Mouse (Mus musculus) stomach, embryonic 14.5 days (tissue): ENCODE data around the gene Slc39a10. TPM values are rescaled to one million over a fixed set of nuclear protein-coding genes. Genes with fewer than 3 reads are reported as not detected.
A peak's percentile ranks its signal among the peaks of the same experiment; 100 is the strongest.

Source experiments
- ATAC-seq: fragments of 200-750 bp; cut with Nextera tagmentation; 2 replicates; pipeline ENCODE4 v1.8.0; 2017; ENCODE audit warnings: low read depth, moderate TSS enrichment; ENCODE audit not compliant: insufficient number of reproducible peaks, insufficient read depth, low FRiP score
- H3K27ac ChIP-seq: fragments of 300-500 bp; sonication (generic); 2 replicates; pipeline ENCODE4 v1.5.1; 2014; ENCODE audit warnings: mild to moderate bottlenecking, low read length, moderate library complexity, mixed read lengths
- H3K27me3 ChIP-seq: fragments of 300-500 bp; sonication (generic); 2 replicates; pipeline ENCODE4 v1.6.1; 2014; ENCODE audit warnings: low read length, control low read depth, mixed read lengths; ENCODE audit not compliant: control insufficient read depth, insufficient read depth
- H3K36me3 ChIP-seq: fragments of 300-500 bp; sonication (generic); 2 replicates; pipeline ENCODE4 v1.6.1; 2014; ENCODE audit warnings: mild to moderate bottlenecking, control low read depth, low read length, moderate library complexity, mixed read lengths; ENCODE audit not compliant: control insufficient read depth, insufficient read depth
- H3K4me1 ChIP-seq: fragments of 300-500 bp; sonication (generic); 2 replicates; pipeline ENCODE4 v1.6.1; 2014; ENCODE audit warnings: low read length, control low read depth, mixed read lengths; ENCODE audit not compliant: control insufficient read depth, insufficient read depth
- H3K4me2 ChIP-seq: fragments of 300-500 bp; sonication (generic); replicated peaks from 2 replicates; pipeline ENCODE4 v1.6.1; 2014; ENCODE audit warnings: low read depth, low read length, control low read depth
- H3K4me3 ChIP-seq: fragments of 300-500 bp; sonication (generic); 2 replicates; pipeline ENCODE4 v1.5.1; 2014; ENCODE audit warnings: low read depth, low read length, control low read depth
- H3K9ac ChIP-seq: fragments of 300-500 bp; sonication (generic); replicated peaks from 2 replicates; pipeline ENCODE4 v1.6.1; 2014; ENCODE audit warnings: low read depth, mild to moderate bottlenecking, control low read depth, low read length, moderate library complexity, mixed read lengths
- H3K9me3 ChIP-seq: fragments of 300-500 bp; sonication (generic); 2 replicates; pipeline ENCODE4 v1.6.1; 2016; ENCODE audit warnings: low read depth, low read length, control low read depth; ENCODE audit not compliant: control insufficient read depth
- WGBS: fragments of 180-500 bp; shearing (Covaris S2); extraction: QIAGEN DNeasy Blood & Tissue Kit; methylation state at CpG from one replicate; pipeline ENCODE4 v1.1.7; 2014; 5-methylcytosine and 5-hydroxymethylcytosine counted together
- polyA plus RNA-seq: library from polyadenylated mRNA; unstranded; fragments of >200 nt; fragmentation: Nextera tagmentation; extraction: Ambion mirVana; gene quantifications from 2 replicates; pipeline ENCODE4 v1.2.1, GENCODE M21; 2014

The Slc39a10 gene
- polyA plus RNA-seq, 1 experiment from 2014 or later = 80.5 TPM

DNA sequence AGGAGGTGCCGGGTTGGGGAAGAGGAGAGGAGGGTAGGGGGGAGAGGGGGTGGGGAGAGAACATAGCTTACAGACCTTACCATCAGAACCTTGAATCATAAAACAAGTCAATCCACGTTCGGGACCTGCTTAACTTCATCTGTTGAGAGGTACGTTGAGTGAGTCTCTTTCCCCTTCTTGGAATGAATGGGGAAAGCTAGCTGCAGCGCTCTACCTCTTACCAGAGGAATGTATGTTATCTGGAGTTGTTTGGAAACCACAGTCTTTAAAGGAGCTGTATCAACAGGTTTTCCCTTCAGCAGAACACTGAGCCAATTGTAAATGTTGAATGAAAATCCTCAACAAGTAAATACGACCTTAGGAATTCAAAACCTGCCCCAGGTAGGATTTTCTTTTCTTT is 4.7 kb downstream of the Slc39a10 start:
- peak; percentile 77 for ATAC-seq
- Histone ChIP-seq H3K9ac (no peak overlapping the region), H3K36me3 (no peaks in the 10 kb centered on the region), H3K4me1 (peaks cover 5% of the 10 kb centered on the region; the same call in 1 of the 2 replicates), H3K27ac (peak overlapping the region; percentile 66), H3K27me3 (no peaks in the 10 kb centered on the region), H3K4me2 (peak overlapping the region; percentile 7; the same call in 1 of the 2 replicates), H3K9me3 (no peaks in the 10 kb centered on the region), H3K4me3 (peak overlapping the region; percentile 8; the same call in 1 of the 2 replicates)
- 8% methylated on average over 6 of the region's 6 CpGs for WGBS

GRCm38 (mm10) chr1:46886091-46886490 is 6.6 kb downstream of the Slc39a10 start:
- WGBS = 12% methylated on average over 9 of the region's 9 CpGs
- Histone ChIP-seq H3K27ac (peak overlapping the region; percentile 86; the same call in 1 of the 2 replicates), H3K4me2 (peak overlapping the region; percentile 30; the same call in 1 of the 2 replicates), H3K27me3 (no peaks in the 10 kb centered on the region), H3K4me1 (peaks cover 5% of the 10 kb centered on the region; the same call in 1 of the 2 replicates), H3K36me3 (no peaks in the 10 kb centered on the region), H3K9me3 (no peaks in the 10 kb centered on the region), H3K9ac (no peak overlapping the region), H3K4me3 (no peak overlapping the region)
- ATAC-seq = 0 out of 2 replicates have a peak, but pooled peaks have one; percentile 28

DNA sequence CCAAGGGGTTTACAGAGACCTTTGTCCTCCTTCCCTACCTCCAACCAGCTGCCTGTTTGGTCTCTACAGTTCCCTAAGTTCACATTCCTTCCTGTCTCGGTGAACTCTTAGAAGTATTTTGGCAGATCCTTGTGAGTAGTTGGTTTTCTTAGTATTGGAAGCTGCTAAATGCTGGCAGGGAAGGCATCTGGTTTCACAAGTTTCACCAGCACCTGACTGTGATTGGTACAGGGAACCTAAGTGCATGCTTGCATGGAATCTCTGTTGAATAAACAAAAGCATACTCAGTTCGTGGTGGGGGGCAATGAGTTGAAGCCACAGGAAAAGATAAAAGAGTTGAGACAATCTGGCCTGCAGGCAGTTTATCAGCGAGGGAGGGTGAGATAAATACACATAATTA is 7.4 kb downstream of the Slc39a10 start:
- H3K4me2 ChIP-seq = no peak overlapping the region
- H3K9me3 ChIP-seq = no peaks in the 10 kb centered on the region
- H3K4me1 ChIP-seq = peaks cover 5% of the 10 kb centered on the region; the same call in 1 of the 2 replicates
- H3K9ac ChIP-seq = no peak overlapping the region
- H3K36me3 ChIP-seq = no peaks in the 10 kb centered on the region
- ATAC-seq = no peak
- WGBS = 11% methylated on average over 3 of the region's 3 CpGs
- no peaks in the 10 kb centered on the region for H3K27me3 ChIP-seq
- no peak overlapping the region for H3K4me3 ChIP-seq
- peak overlapping the region; percentile 44; the same call in 1 of the 2 replicates for H3K27ac ChIP-seq

GRCm38 (mm10) chr1:46879951-46880350 is 12.7 kb downstream of the Slc39a10 start:
- no peak overlapping the region for H3K9ac ChIP-seq
- no peak overlapping the region for H3K4me3 ChIP-seq
- ATAC-seq = no peak
- H3K27ac ChIP-seq = no peak overlapping the region
- no peak overlapping the region for H3K4me2 ChIP-seq
- H3K4me1 ChIP-seq = peaks cover under 1% of the 10 kb centered on the region; the same call in 1 of the 2 replicates
- H3K9me3 ChIP-seq = no peaks in the 10 kb centered on the region
- H3K27me3 ChIP-seq = no peaks in the 10 kb centered on the region
- no peaks in the 10 kb centered on the region for H3K36me3 ChIP-seq

- Histone ChIP-seq H3K4me3 (no peak overlapping the region), H3K36me3 (no peaks in the 10 kb centered on the region), H3K27me3 (no peaks in the 10 kb centered on the region), H3K9me3 (no peaks in the 10 kb centered on the region), H3K4me2 (no peak overlapping the region), H3K4me1 (no peaks in the 10 kb centered on the region), H3K9ac (no peak overlapping the region), H3K27ac (no peak overlapping the region)
- 57% methylated on average over 3 of the region's 3 CpGs for WGBS
- no peak for ATAC-seq
Observed at GRCm38 (mm10) chr1:46873770-46874169, 18.9 kb downstream of the Slc39a10 start.

DNA sequence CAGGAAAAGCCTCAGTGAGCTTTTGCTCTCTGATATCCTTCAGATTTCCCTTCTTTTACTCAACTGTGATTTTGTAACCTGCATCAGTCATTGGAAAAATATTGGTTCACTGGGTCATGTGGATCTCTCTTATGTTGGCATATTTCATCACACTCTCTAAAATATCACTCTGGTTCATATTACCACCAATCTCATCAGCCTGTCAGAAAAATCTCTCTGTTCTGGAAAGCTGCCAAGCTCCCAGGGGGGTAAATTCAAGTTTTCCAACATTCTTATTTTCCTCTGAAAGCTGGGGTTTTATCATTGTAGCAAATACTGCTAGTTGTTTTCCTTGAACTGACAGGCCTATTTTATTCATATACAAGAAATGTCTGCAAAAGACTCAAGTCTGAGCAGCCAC is 22.9 kb downstream of the Slc39a10 start:
- no peak for ATAC-seq
- Histone ChIP-seq H3K4me1 (no peaks in the 10 kb centered on the region), H3K4me2 (no peak overlapping the region), H3K9me3 (no peaks in the 10 kb centered on the region), H3K27me3 (no peaks in the 10 kb centered on the region), H3K36me3 (no peaks in the 10 kb centered on the region), H3K4me3 (no peak overlapping the region), H3K27ac (no peak overlapping the region), H3K9ac (no peak overlapping the region)

- ATAC-seq = no peak
- no peak overlapping the region for H3K27ac ChIP-seq
- no peaks in the 10 kb centered on the region for H3K27me3 ChIP-seq
- 0 out of 2 replicates have a peak, but pooled peaks cover 2% of the 10 kb centered on the region for H3K4me1 ChIP-seq
- H3K36me3 ChIP-seq = no peaks in the 10 kb centered on the region
- WGBS = 82% methylated on average over 7 of the region's 7 CpGs
- H3K9me3 ChIP-seq = no peaks in the 10 kb centered on the region
- H3K4me2 ChIP-seq = no peak overlapping the region
- H3K4me3 ChIP-seq = no peak overlapping the region
- H3K9ac ChIP-seq = no peak overlapping the region
Observed at GRCm38 (mm10) chr1:46864175-46864885, 28.3 kb downstream of the Slc39a10 start.

DNA sequence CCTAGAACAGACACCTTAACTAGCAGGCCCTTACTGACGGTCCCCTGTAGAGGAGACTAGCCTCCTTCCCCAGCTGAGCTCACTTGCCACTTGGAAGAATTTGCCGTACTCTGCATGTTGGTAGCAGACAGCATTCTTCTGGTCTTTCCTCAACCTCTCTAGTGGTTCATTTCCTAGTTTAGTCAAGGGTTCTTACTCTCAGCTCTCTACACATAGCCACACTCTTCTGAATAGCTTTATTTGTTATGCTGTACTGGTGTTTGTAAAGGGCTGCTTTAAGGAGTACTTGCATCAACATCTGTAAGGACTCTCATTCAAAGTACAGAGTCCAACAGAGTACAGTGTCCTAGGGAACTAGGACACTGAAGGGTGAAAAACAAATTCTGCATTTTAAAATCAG is 29.2 kb downstream of the Slc39a10 start:
- ATAC-seq = no peak
- H3K4me1 ChIP-seq = 0 out of 2 replicates have a peak, but pooled peaks cover 2% of the 10 kb centered on the region
- H3K36me3 ChIP-seq = no peaks in the 10 kb centered on the region
- no peak overlapping the region for H3K4me2 ChIP-seq
- H3K4me3 ChIP-seq = no peak overlapping the region
- H3K9ac ChIP-seq = no peak overlapping the region
- 83% methylated on average over 2 of the region's 2 CpGs for WGBS
- H3K27ac ChIP-seq = no peak overlapping the region
- H3K9me3 ChIP-seq = no peaks in the 10 kb centered on the region
- H3K27me3 ChIP-seq = no peaks in the 10 kb centered on the region
